Mouse (Mus musculus): Measurements from ENCODE around the gene Fmr1nb. TPM values are rescaled to one million over a fixed set of nuclear protein-coding genes. Genes with fewer than 3 reads are reported as not detected.

Fmr1nb gene
- total RNA-seq (2023) = not detected

DNA sequence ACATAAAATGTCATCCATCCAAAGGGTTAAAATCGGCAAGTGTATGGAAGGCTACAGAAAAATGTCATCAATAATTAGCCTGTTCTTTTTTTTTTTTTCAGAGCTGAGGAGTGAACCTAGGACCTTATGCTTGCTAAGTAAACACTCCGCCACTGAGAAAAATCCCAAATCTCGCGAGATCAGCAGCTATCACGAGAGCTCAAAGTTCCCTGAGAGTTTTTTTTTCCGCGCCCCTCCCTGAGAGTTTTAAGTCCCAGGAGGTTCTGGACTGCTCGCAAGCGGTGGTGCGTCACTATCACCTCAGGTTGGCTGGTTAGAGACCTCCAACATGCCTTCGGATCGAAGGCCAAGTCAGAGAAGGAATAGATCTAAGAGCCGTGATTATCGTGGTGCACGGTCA, at the start of gene Fmr1nb:
Gene Fmr1nb, plus strand, starts transcription at position 234 of the 400 bp plus-strand sequence.

GRCm38 (mm10) chrX:68821059-68821458, 59.4 kb downstream of the Fmr1nb start, which contains the start of gene Gm14698:
Gene Gm14698, plus strand, starts transcription at chrX:68821093.

Other genes with a start within 250 kb of the Fmr1nb start
- 97.5 TPM for gene Fmr1, start 83.3 kb upstream of the Fmr1nb start, total RNA-seq (2023)
- 1.3 TPM for gene Gm14698, start 59.3 kb downstream of the Fmr1nb start, total RNA-seq (2023)
- gene Gm6812, start 131.2 kb downstream of the Fmr1nb start, total RNA-seq (2023) = not detected